Mouse (Mus musculus) liver, embryonic 14.5 days (tissue): ENCODE data around the gene Txnrd2. TPM values are rescaled to one million over a fixed set of nuclear protein-coding genes. Genes with fewer than 3 reads are reported as not detected.

Experiments
- ATAC-seq: fragments of 200-750 bp; cut with Nextera tagmentation; 2 replicates; pipeline ENCODE4 v1.8.0; 2017; ENCODE audit warnings: moderate number of reproducible peaks, mild to moderate bottlenecking, moderate library complexity; ENCODE audit not compliant: insufficient read depth
- DNase-seq, 3 experiments: peaks; one replicate each; pipeline ENCODE4 v3.0.0-alpha.2; 2012 to 2013; ENCODE audit warnings: low read depth in 3 of 3, low spot score in 3 of 3
- H3K27ac ChIP-seq: fragments of 300-500 bp; sonication (generic); 2 replicates; pipeline ENCODE4 v1.5.1; 2014; ENCODE audit warnings: moderate library complexity, mild to moderate bottlenecking, control low read depth, inconsistent platforms
- H3K27me3 ChIP-seq: fragments of 300-500 bp; sonication (generic); 2 replicates; pipeline ENCODE4 v1.6.1; 2014; ENCODE audit warnings: mild to moderate bottlenecking, low read length, moderate library complexity; ENCODE audit not compliant: control insufficient read depth, insufficient read depth
- H3K36me3 ChIP-seq: fragments of 300-500 bp; sonication (generic); replicated peaks from 2 replicates; pipeline ENCODE4 v1.6.1; 2014; ENCODE audit warnings: low read depth; ENCODE audit not compliant: control insufficient read depth, insufficient read depth
- H3K4me1 ChIP-seq, 2 experiments: fragments of 200-500 bp in 1 of 2; fragments of 300-500 bp in 1 of 2; sonication (generic) in 1 of 2; replicated peaks; 2 replicates each; pipeline ENCODE4 v1.6.1; 2012 to 2014; ENCODE audit warnings: antibody characterized with exemption in 1 of 2, inconsistent platforms in 1 of 2, low read length in 1 of 2; ENCODE audit not compliant: control insufficient read depth in 2 of 2, insufficient read depth in 2 of 2
- H3K4me2 ChIP-seq: fragments of 300-500 bp; sonication (generic); 2 replicates; pipeline ENCODE4 v1.6.1; 2014; ENCODE audit warnings: low read depth, mild to moderate bottlenecking, control low read depth, moderate library complexity
- H3K4me3 ChIP-seq, 2 experiments: fragments of 200-500 bp in 1 of 2; fragments of 300-500 bp in 1 of 2; sonication (generic) in 1 of 2; 2 replicates each; pipeline ENCODE4 v1.5.1; 2012 to 2014; ENCODE audit warnings: low read depth in 2 of 2, low read length in 2 of 2, mild to moderate bottlenecking in 2 of 2, control low read depth in 1 of 2, inconsistent platforms in 1 of 2, moderate library complexity in 1 of 2; ENCODE audit not compliant: insufficient read depth in 1 of 2
- H3K9ac ChIP-seq: fragments of 300-500 bp; sonication (generic); replicated peaks from 2 replicates; pipeline ENCODE4 v1.6.1; 2014; ENCODE audit warnings: mild to moderate bottlenecking, control low read depth, moderate library complexity
- H3K9me3 ChIP-seq: fragments of 300-500 bp; sonication (generic); 2 replicates; pipeline ENCODE4 v1.6.1; 2016; ENCODE audit warnings: low read length, mixed read lengths; ENCODE audit not compliant: control insufficient read depth
- CTCF ChIP-seq: IDR thresholded peaks from 2 replicates; pipeline ENCODE4 v1.5.1; 2016; ENCODE audit warnings: antibody characterized with exemption, low read depth, control low read depth
- EP300 ChIP-seq: IDR thresholded peaks from 2 replicates; pipeline ENCODE4 v1.6.1; 2016; ENCODE audit warnings: antibody characterized with exemption, low read depth
- WGBS: fragments of 180-500 bp; shearing (Covaris S2); extraction: QIAGEN DNeasy Blood & Tissue Kit; methylation state at CpG from one replicate; pipeline ENCODE4 v1.1.7; 2014; ENCODE audit not compliant: insufficient replicate concordance; 5-methylcytosine and 5-hydroxymethylcytosine counted together
- polyA plus RNA-seq, 2 experiments: library from polyadenylated mRNA; depleted of rRNA in 1 of 2; stranded (reverse) in 1 of 2; unstranded in 1 of 2; fragments of >200 nt; fragmentation: Nextera tagmentation in 1 of 2; extraction: Ambion mirVana in 1 of 2; gene quantifications; 2 replicates each; pipeline versions ENCODE4 v1.2.1 to v1.2.3; 2012 to 2014

The Txnrd2 gene
- polyA plus RNA-seq, 2 experiments, result 112 to 113 TPM

DNA sequence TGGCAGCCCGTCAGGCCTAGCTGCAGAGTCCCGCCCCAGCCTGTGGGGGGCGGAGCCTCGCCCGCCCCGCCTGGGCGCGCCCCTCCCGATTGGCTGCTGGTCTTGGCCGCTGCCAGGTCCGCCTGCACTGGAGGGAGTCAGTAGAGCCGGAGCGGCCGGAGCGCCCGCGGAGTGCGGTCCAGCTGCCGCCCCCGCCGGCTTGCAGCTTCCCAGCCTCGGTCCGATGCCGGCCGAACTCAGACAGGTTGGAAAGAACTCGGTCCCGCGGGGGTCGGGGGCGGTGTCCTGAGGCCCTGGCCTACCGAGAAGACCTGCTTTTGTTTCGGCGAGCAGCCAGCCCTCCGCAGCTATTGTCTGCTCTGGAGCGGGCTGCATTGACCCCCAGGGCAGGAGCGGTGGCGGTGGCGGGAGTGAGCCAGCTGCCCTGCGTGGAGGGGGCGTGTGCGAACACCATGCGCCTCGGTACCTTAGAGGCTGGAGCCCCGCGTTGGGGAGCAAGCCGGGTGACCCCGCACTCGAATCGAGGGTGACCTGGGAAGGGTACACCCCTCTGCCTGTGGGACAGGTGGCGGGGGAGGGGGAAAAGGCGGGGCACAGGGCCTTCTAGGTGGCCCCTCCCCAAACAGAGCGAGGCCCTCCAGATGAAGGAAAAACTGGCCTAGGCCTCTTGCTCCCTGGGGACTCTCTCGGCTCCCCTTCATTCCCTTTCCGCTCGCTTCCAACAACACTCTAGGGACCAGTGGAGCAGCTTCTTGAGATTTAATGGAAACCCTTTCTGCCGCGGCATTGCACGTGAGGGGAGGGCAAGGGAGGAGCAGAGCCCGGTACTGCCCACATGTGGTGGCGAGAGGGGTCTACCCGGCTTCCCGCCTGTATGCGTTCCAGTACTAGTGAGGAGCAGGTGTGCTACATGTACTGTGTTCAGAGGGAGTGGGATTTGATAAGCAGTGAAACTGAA, 33.4 kb upstream of the Txnrd2 start:
- no peak for TF ChIP-seq EP300
- TF ChIP-seq CTCF, result peak; percentile 71
- H3K4me3 ChIP-seq, result peak overlapping the region; percentile 64 to 89
- H3K4me1 ChIP-seq, result peaks cover 38 to 49% of the 10 kb centered on the region in 2 experiments

DNA sequence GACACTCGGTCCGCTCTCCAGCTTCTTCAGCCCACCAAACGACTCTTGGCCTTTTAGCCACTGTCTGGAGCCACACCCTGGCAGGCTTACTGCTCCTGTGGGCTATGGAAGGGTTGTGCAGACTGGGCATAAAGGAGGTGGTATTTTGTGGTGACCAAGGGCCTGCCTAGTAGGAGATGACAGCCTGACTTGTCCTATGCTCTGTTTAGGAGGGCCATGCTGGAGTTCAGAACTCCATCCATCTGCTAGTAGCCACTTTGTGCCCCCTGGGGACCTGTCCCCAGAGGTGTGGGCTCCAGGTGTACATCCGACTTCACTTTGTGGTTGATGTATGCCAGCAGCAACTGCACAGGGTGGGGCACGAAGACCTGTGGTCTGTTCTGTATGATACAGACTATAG, 32.6 kb upstream of the Txnrd2 start:
- Histone ChIP-seq H3K9me3 (no peaks in the 10 kb centered on the region), H3K27me3 (no peaks in the 10 kb centered on the region), H3K36me3 (no peaks in the 10 kb centered on the region), H3K4me3 (peak overlapping the region; percentile 64 to 89), H3K27ac (no peak overlapping the region), H3K9ac (0 out of 2 replicates have a peak overlapping the region, but pooled peaks have one; percentile 7), H3K4me1 (peaks cover 30 to 41% of the 10 kb centered on the region in 2 experiments), H3K4me2 (peak overlapping the region; percentile 100)
- TF ChIP-seq EP300 (no peak), CTCF (no peak)
- ATAC-seq (no peak), DNase-seq (no peak)
- WGBS, result 39% methylated on average over 5 of the region's 5 CpGs

More for the DNA sequence above, 33.4 kb upstream of the Txnrd2 start:
- DNase-seq (peak; percentile 75 to 76 (median 76)), ATAC-seq (peak; percentile 83)
- Histone ChIP-seq H3K4me2 (peak overlapping the region; percentile 100), H3K36me3 (no peaks in the 10 kb centered on the region), H3K27ac (peak overlapping the region; percentile 46), H3K27me3 (no peaks in the 10 kb centered on the region), H3K9me3 (no peaks in the 10 kb centered on the region), H3K9ac (peak overlapping the region; percentile 85)
- under 1% methylated on average over 63 of the region's 63 CpGs for WGBS

DNA sequence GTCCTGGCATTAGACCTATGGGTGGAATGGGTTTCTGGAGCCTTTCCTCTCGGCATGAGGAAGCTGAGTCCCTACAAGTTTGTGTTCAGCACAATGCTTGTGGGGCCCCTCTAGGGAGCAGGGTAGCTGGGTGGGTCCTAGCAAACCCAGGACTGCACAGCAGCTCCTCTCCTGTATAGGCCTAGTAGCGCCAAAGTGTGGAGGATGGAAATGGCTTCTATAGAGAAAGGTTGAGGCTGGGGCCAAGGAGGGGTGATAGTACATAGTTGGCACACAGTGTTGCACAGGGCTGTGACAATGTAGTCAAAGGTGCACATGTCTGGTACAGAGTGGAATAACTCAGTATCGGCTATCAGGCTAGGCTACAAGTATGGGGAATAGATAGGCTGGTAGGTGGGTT, 32.1 kb upstream of the Txnrd2 start:
- WGBS, result 56% methylated on average over 3 of the region's 3 CpGs
- Histone ChIP-seq H3K4me2 (peak overlapping the region; percentile 100), H3K27ac (no peak overlapping the region), H3K9ac (0 out of 2 replicates have a peak overlapping the region, but pooled peaks have one; percentile 7), H3K9me3 (no peaks in the 10 kb centered on the region), H3K4me3 (no peak overlapping the region), H3K36me3 (no peaks in the 10 kb centered on the region), H3K27me3 (no peaks in the 10 kb centered on the region), H3K4me1 (peaks cover 25 to 36% of the 10 kb centered on the region in 2 experiments)
- TF ChIP-seq EP300, result no peak
- no peak for TF ChIP-seq CTCF
- DNase-seq (no peak), ATAC-seq (no peak)

DNA sequence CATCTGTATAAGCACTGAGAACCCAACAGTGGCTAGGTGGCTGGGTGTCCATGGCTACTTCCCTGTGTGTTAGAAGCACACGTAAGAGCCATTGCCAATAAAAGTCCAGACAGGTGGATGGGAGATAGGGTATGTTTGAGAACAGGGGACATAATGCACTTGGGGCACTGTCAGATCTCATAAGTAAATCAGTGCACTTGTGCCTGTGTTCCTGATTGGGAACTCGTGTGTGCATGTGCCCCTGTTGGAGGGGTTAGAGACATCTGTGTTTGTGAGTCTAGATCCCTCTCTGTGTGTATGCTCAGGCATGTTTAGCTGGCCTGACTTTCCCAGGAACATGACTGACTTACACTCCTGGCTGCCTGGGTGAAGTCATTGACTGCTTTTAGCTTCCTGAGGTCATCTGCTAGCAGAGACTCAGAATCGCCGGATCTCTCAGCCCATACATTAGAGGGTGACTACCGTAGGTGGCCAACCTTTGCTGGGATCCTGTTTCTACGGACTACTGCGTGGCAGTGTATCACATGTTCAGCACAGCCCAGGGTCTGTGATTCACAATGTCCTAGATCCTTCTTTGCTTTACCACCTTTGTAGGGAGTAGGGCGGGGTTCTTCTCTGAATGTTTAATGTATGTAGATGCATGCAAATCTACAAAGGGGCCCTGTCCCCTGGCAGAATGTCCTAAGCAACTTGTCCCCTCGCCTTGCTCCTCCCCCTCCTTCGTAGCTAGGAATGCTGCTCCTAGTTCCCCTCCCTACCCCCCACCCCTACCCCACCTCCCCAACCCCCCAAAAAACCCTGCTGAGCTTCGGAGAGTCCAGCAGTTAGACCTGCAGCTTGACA, 31.2 kb upstream of the Txnrd2 start:
- Histone ChIP-seq H3K4me3 (no peak overlapping the region), H3K9ac (no peak overlapping the region), H3K9me3 (no peaks in the 10 kb centered on the region), H3K27ac (no peak overlapping the region), H3K4me2 (no peak overlapping the region), H3K36me3 (no peaks in the 10 kb centered on the region), H3K4me1 (peaks cover 22 to 28% of the 10 kb centered on the region in 2 experiments), H3K27me3 (no peaks in the 10 kb centered on the region)
- 61% methylated on average over 11 of the region's 11 CpGs for WGBS
- DNase-seq, result no peak
- ATAC-seq, result no peak
- TF ChIP-seq CTCF (no peak), EP300 (no peak)

DNA sequence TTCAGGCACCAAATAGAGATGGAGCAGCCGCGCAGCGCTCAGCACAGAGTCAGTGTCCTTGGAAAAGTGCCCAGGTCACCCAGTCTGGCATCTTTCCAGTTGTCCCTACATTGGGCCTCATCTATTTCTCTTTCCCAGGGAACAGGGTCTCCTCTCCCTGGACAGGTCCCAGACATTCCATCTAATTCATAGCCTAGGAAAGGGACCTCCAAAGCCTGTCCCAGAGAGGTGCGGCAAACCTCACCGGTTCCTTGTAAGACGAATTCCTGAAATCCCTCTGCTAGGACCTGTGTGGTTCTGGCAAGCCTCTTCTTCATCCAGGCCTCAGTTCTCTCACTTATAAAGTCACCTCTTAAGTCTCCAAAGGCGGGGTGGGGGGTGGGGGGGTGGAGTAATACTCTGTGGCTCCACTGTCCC, 30.6 kb upstream of the Txnrd2 start:
- Histone ChIP-seq H3K9ac (no peak overlapping the region), H3K36me3 (no peaks in the 10 kb centered on the region), H3K27me3 (no peaks in the 10 kb centered on the region), H3K4me2 (no peak overlapping the region), H3K9me3 (no peaks in the 10 kb centered on the region), H3K27ac (no peak overlapping the region), H3K4me1 (peaks cover 22 to 25% of the 10 kb centered on the region in 2 experiments), H3K4me3 (no peak overlapping the region)
- 76% methylated on average over 6 of the region's 7 CpGs for WGBS
- no peak for TF ChIP-seq CTCF
- TF ChIP-seq EP300, result no peak
- no peak for ATAC-seq
- DNase-seq, result no peak
